33 mouse cellular contexts compared by ENCODE assay signal in the genomic region with DNA sequence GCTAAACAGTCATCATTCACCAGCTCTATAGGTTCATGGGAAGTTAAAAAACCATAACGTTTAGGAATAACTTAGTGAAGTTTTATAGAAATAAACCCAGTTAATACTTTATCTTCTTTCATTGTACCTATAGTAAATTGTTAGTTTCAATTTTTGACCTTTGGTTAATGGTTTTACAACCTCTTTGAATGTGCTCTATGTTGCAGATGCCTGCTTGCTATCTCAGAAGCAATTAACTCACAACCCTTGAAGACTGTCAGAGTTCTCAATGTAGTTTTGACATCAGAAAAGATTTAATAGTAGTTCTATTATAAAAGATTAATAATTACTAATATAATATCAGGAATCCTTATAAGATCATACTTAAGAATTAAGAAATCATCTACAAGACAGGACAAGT.
"Had no signal": no experiment of that assay in that cellular context is flagged by ENCODE, and none has a peak within 500 bp of the region (broad histone marks: within the 10 kb centered on the region; RNA-seq: fewer than 3 reads in every experiment).

No protein-coding gene starts in this region.

- H3K27ac ChIP-seq: heart, embryonic 10.5 days; heart, embryonic 13.5 days; heart, embryonic 15.5 days; hindbrain, embryonic 10.5 days; hindbrain, embryonic 12.5 days; hindbrain, embryonic 13.5 days; hindbrain, embryonic 14.5 days; hindbrain, embryonic 15.5 days; hindbrain, postnatal 0 days; kidney, embryonic 15.5 days; kidney, postnatal 0 days; layer of hippocampus, adult 2 months; left cerebral cortex, adult 2 months had no signal

- ATAC-seq: hindbrain, embryonic 16.5 days; hindbrain, postnatal 0 days; inflammation-experienced regulatory T-cells, adult 6 months had no signal

- H3K4me3 ChIP-seq: heart, embryonic 10.5 days; heart, embryonic 12.5 days; heart, embryonic 13.5 days; heart, embryonic 15.5 days; hindbrain, embryonic 10.5 days; hindbrain, embryonic 12.5 days; hindbrain, embryonic 13.5 days; hindbrain, embryonic 15.5 days; kidney, embryonic 15.5 days; layer of hippocampus, adult 2 months; left cerebral cortex, adult 2 months had no signal

- H3K36me3 ChIP-seq: heart, embryonic 10.5 days; heart, embryonic 12.5 days; heart, embryonic 13.5 days; heart, embryonic 15.5 days; hindbrain, embryonic 10.5 days; hindbrain, embryonic 12.5 days; hindbrain, embryonic 13.5 days; hindbrain, embryonic 15.5 days; kidney, embryonic 15.5 days had no signal

- H3K27me3 ChIP-seq: heart, embryonic 12.5 days; heart, embryonic 13.5 days; heart, embryonic 15.5 days; hindbrain, embryonic 12.5 days; hindbrain, embryonic 13.5 days; hindbrain, embryonic 15.5 days; kidney, embryonic 15.5 days had no signal

- DNase-seq: heart, postnatal 10 days; heart, postnatal 14 days; heart, postnatal 36 days; heart, postnatal 4 days; kidney, adult 11 months; kidney, adult 18-20 months; kidney, adult 2 months; kidney, adult 8-10 months; kidney, adult 9 months; kidney, postnatal 10 days; kidney, postnatal 14 days; kidney, postnatal 25 days; kidney, postnatal 36 days; kidney, postnatal 4 days; layer of hippocampus, adult 9-11 months; layer of hippocampus, postnatal 36 days had no signal

- H3K9ac ChIP-seq: heart, embryonic 12.5 days; heart, embryonic 13.5 days; heart, embryonic 15.5 days; hindbrain, embryonic 12.5 days; hindbrain, embryonic 13.5 days; hindbrain, embryonic 14.5 days; hindbrain, embryonic 15.5 days; kidney, embryonic 15.5 days had no signal

- H3K9me3 ChIP-seq: heart, embryonic 10.5 days; heart, embryonic 12.5 days; heart, embryonic 13.5 days; heart, embryonic 15.5 days; hindbrain, embryonic 10.5 days; hindbrain, embryonic 12.5 days; hindbrain, embryonic 13.5 days; hindbrain, embryonic 15.5 days; kidney, embryonic 15.5 days had no signal

- H3K4me1 ChIP-seq: heart, embryonic 10.5 days; heart, embryonic 12.5 days; heart, embryonic 13.5 days; heart, embryonic 15.5 days; hindbrain, embryonic 10.5 days; hindbrain, embryonic 12.5 days; hindbrain, embryonic 13.5 days; hindbrain, embryonic 15.5 days; kidney, embryonic 15.5 days had no signal

- H3K4me2 ChIP-seq: heart, embryonic 11.5 days; heart, embryonic 12.5 days; heart, embryonic 13.5 days; heart, embryonic 15.5 days; hindbrain, embryonic 12.5 days; hindbrain, embryonic 13.5 days; hindbrain, embryonic 14.5 days; hindbrain, embryonic 15.5 days; kidney, embryonic 15.5 days had no signal
